Mouse (Mus musculus): ENCODE measurements at regions not wholly inside any gene's neighbourhood (a gene's known extent, or its start where the extent isn't known, plus 50 kb on each side); places are given as distances from the start of the nearest gene placed in this dataset.

- DNase-seq (ENCODE audit: low spot score) = no peak
Measured at GRCm38 (mm10) chr1:183961383-183961782, 51.7 kb upstream of the Dusp10 start.

GRCm38 (mm10) chr1:183962486-183962885 is 50.6 kb upstream of the Dusp10 start:
- DNase-seq (ENCODE audit: low spot score) = no peak

DNA sequence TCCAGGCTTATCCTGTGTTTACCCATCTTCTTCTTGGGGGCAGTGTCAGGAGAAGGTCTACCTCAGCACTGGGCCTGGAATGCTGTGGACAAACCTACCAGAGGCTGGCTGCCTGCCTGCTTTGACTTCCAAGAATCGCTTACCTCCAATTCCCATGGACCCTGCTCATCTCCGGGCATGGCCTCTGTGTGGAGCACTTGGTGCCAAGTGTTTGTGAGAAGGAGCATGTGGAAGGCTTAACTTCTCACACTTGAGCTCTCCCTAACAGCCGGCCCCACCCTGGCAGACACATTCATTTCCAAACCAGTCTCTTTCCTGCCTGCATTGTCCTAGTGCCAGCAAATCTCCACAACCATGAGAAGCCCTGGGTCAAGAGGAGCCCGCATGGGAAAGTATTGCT is 49.8 kb upstream of the Dusp10 start:
- DNase-seq (ENCODE audit: low spot score) = no peak
